Comparison of ENCODE assay signal across 9 mouse cellular contexts in the genomic region with DNA sequence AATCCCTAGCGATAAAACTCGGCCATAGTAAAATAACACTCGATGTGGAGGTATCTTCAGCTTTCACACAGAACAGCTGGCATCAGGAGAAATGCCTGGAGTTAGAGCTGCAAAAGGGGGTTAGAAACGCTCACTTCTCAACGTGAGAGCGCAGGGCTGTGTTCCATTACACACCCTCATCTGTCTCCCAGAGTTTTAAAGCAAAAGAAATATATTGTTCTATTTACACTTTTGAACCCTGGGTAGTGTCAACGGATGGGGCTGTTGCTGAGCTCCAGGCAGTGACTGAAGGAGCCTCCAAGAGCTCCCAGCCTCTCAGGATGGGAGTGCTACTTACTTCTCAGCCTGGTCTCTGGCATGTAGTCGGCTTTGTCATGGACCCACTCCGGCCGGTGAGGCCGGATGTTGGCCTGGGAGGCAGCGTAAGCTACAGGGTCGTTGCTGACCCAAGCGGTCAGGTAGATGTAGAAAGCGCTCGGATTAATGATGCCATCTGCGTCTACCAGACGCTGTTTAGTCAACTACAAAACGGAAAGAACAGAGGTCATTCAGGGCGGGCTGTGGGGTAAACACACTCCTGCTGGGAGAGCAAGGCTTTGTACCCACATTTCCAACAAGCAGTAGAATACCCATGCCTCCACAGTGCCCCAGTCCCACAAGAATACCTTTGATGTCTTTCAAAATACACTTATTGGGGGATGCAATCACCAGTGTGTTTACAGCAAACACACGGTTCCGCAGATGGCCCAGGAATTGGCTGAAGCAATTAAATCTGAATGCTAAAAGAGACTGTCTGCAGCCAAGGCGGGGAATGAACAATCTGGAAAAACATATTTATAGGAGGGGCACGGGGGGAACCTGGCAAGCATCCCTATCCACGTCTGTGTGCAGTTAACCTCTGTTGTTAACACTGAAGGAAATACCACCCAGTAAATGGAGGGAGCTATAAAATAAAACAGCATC. TPM values are rescaled to one million over a fixed set of nuclear protein-coding genes. Genes with fewer than 3 reads are reported as not detected.
DNase-seq lines count a peak whose midpoint lies in the region; ATAC-seq and TF ChIP-seq lines count a peak whose summit lies in the region.
"Had no signal": no experiment of that assay in that cellular context is flagged by ENCODE, and none has a peak within 500 bp of the region (broad histone marks: within the 10 kb centered on the region; RNA-seq: fewer than 3 reads in every experiment).

No protein-coding gene starts in this region.

- no peak overlapping the region for H3K4me3 ChIP-seq in liver, embryonic 11.5 days (ENCODE audit: low read depth, low read length)
- no peak overlapping the region for H3K4me3 ChIP-seq in liver, postnatal 0 days (ENCODE audit: low read depth, low read length)
- no peak overlapping the region for H3K4me3 ChIP-seq in hindbrain, embryonic 13.5 days
- H3K4me3 ChIP-seq in limb, embryonic 14.5 days (replicated peaks; ENCODE audit: low read length) = no peak overlapping the region; the same call in 1 of the 2 replicates

- no peak overlapping the region for H3K9ac ChIP-seq in liver, embryonic 11.5 days (ENCODE audit: low read depth, low read length)
- H3K9ac ChIP-seq in liver, postnatal 0 days (replicated peaks) = no peak overlapping the region
- H3K9ac ChIP-seq in hindbrain, embryonic 13.5 days = no peak overlapping the region
- no peak overlapping the region for H3K9ac ChIP-seq in limb, embryonic 14.5 days (ENCODE audit: low read depth, low read length, severe bottlenecking)

- no peak for DNase-seq in liver, embryonic 11.5 days (ENCODE audit: low spot score)
- no peak for DNase-seq in liver, postnatal 0 days
- DNase-seq in cerebellum, postnatal 10 days = peak; percentile 90 to 91
- DNase-seq in limb, embryonic 14.5 days (ENCODE audit: low spot score) = peak; percentile 74
- DNase-seq in ovary, postnatal 14 days (ENCODE audit: low spot score) = no peak
- DNase-seq in testis, postnatal 10 days (ENCODE audit: low spot score) = no peak
- DNase-seq in adipocyte (ENCODE audit: low spot score) = no peak

- H3K4me2 ChIP-seq in liver, embryonic 11.5 days = no peak overlapping the region
- no peak overlapping the region for H3K4me2 ChIP-seq in liver, postnatal 0 days (ENCODE audit: low read depth, low read length)
- H3K4me2 ChIP-seq in hindbrain, embryonic 13.5 days = no peak overlapping the region
- H3K4me2 ChIP-seq in limb, embryonic 14.5 days (replicated peaks; ENCODE audit: low read depth, low read length, severe bottlenecking) = no peak overlapping the region

- H3K9me3 ChIP-seq in liver, embryonic 11.5 days (ENCODE audit: control insufficient read depth, low read length) = no peaks in the 10 kb centered on the region
- no peaks in the 10 kb centered on the region for H3K9me3 ChIP-seq in liver, postnatal 0 days (ENCODE audit: low read length)
- H3K9me3 ChIP-seq in hindbrain, embryonic 13.5 days = no peaks in the 10 kb centered on the region
- no peaks in the 10 kb centered on the region for H3K9me3 ChIP-seq in limb, embryonic 14.5 days (ENCODE audit: control insufficient read depth, low read length)
- H3K9me3 ChIP-seq: G1E had no signal

- no peaks in the 10 kb centered on the region for H3K27me3 ChIP-seq in liver, embryonic 11.5 days (replicated peaks; ENCODE audit: control insufficient read depth, insufficient read depth, low read length)
- no peaks in the 10 kb centered on the region for H3K27me3 ChIP-seq in liver, postnatal 0 days (ENCODE audit: insufficient read depth, low read length)
- H3K27me3 ChIP-seq in hindbrain, embryonic 13.5 days = no peaks in the 10 kb centered on the region
- no peaks in the 10 kb centered on the region for H3K27me3 ChIP-seq in limb, embryonic 14.5 days (ENCODE audit: control insufficient read depth, insufficient read depth, low read length)

- TF ChIP-seq CTCF in liver, postnatal 0 days (IDR thresholded peaks at IDR 0.05; ENCODE audit: low read depth) = no peak

- peaks cover 26% of the 10 kb centered on the region for H3K4me1 ChIP-seq in liver, embryonic 11.5 days (replicated peaks; ENCODE audit: control insufficient read depth, insufficient read depth, low read length)
- peaks cover 10% of the 10 kb centered on the region; the same call in 1 of the 2 replicates for H3K4me1 ChIP-seq in liver, postnatal 0 days (ENCODE audit: insufficient read depth)
- peaks cover 52% of the 10 kb centered on the region for H3K4me1 ChIP-seq in hindbrain, embryonic 13.5 days (replicated peaks)
- H3K4me1 ChIP-seq in limb, embryonic 14.5 days (ENCODE audit: control insufficient read depth, insufficient read depth, low read length) = peaks cover 72% of the 10 kb centered on the region

- H3K27ac ChIP-seq in liver, embryonic 11.5 days (ENCODE audit: low read depth, low read length) = 0 out of 2 replicates have a peak overlapping the region, but pooled peaks have one; percentile 11
- no peak overlapping the region for H3K27ac ChIP-seq in liver, postnatal 0 days (ENCODE audit: low read depth)
- H3K27ac ChIP-seq in hindbrain, embryonic 13.5 days = peak overlapping the region; percentile 55
- peak overlapping the region; percentile 53; the same call in 1 of the 2 replicates for H3K27ac ChIP-seq in limb, embryonic 14.5 days (replicated peaks; ENCODE audit: low read depth, low read length)

- TF ChIP-seq POLR2A in limb, embryonic 14.5 days (IDR thresholded peaks at IDR 0.05; ENCODE audit: borderline replicate concordance, extremely low read depth, insufficient read depth, insufficient read length) = no peak

- no peak for TF ChIP-seq EP300 in liver, postnatal 0 days (IDR thresholded peaks at IDR 0.05; ENCODE audit: low read depth)

- 74% methylated on average over 25 of the region's 25 CpGs for WGBS in liver, embryonic 11.5 days
- 78% methylated on average over 25 of the region's 25 CpGs for WGBS in liver, postnatal 0 days (ENCODE audit: insufficient replicate concordance)
- WGBS in hindbrain, embryonic 13.5 days = 48% methylated on average over 25 of the region's 25 CpGs
- WGBS in limb, embryonic 14.5 days = 26% methylated on average over 25 of the region's 25 CpGs

- no peak for ATAC-seq in liver, embryonic 11.5 days (replicated peaks; ENCODE audit: low FRiP score)
- no peak for ATAC-seq in liver, postnatal 0 days
- ATAC-seq in hindbrain, embryonic 13.5 days (ENCODE audit: low FRiP score) = no peak
- ATAC-seq in limb, embryonic 14.5 days (ENCODE audit: low FRiP score, low read depth) = peak; percentile 13; the same call in 1 of the 2 replicates

- peaks cover 37% of the 10 kb centered on the region for H3K36me3 ChIP-seq in liver, embryonic 11.5 days (ENCODE audit: control insufficient read depth, insufficient read depth, low read length)
- H3K36me3 ChIP-seq in liver, postnatal 0 days (replicated peaks; ENCODE audit: insufficient read depth, low read length) = peaks cover 50% of the 10 kb centered on the region
- peaks cover 62% of the 10 kb centered on the region for H3K36me3 ChIP-seq in hindbrain, embryonic 13.5 days
- H3K36me3 ChIP-seq in limb, embryonic 14.5 days (ENCODE audit: control insufficient read depth, insufficient read depth, low read length) = peaks cover 65% of the 10 kb centered on the region

RNA-seq across cellular contexts. Expression of gene Fancc, which starts 27.8 kb away (rescaled TPM):
- polyA plus RNA-seq in liver, embryonic 11.5 days (2014; fragmentation: Nextera tagmentation; extraction: Ambion mirVana) = 16.0 and 18.9 TPM in 2 replicates
- polyA plus RNA-seq in liver, postnatal 0 days (2015; fragmentation: Nextera tagmentation; extraction: Ambion mirVana) = 3.5 and 5.2 TPM in 2 replicates
- polyA plus RNA-seq in hindbrain, embryonic 13.5 days (2015; fragmentation: Nextera tagmentation; extraction: Ambion mirVana) = 15.7 and 16.3 TPM in 2 replicates
- 20.6 and 22.8 TPM in 2 replicates for polyA plus RNA-seq in limb, embryonic 14.5 days (2012; rRNA removed)
- polyA plus RNA-seq in limb, embryonic 14.5 days (2014; fragmentation: Nextera tagmentation; extraction: Ambion mirVana) = 20.5 and 20.6 TPM in 2 replicates

RNA-seq across cellular contexts. Expression of gene Ptch1, which starts 48.5 kb away (rescaled TPM):
- polyA plus RNA-seq in liver, embryonic 11.5 days (2014; fragmentation: Nextera tagmentation; extraction: Ambion mirVana) = 14.0 and 15.0 TPM in 2 replicates
- polyA plus RNA-seq in liver, postnatal 0 days (2015; fragmentation: Nextera tagmentation; extraction: Ambion mirVana) = 1.8 and 2.5 TPM in 2 replicates
- polyA plus RNA-seq in hindbrain, embryonic 13.5 days (2015; fragmentation: Nextera tagmentation; extraction: Ambion mirVana) = 18.0 and 19.2 TPM in 2 replicates
- polyA plus RNA-seq in limb, embryonic 14.5 days (2012; rRNA removed) = 45.9 and 67.7 TPM in 2 replicates
- polyA plus RNA-seq in limb, embryonic 14.5 days (2014; fragmentation: Nextera tagmentation; extraction: Ambion mirVana) = 31.0 and 36.6 TPM in 2 replicates

Comparison
In these comparisons a context has a peak if more than half of its experiments do, and no peak if none do; other contexts are left out.
1. DNase-seq: peak in cerebellum, postnatal 10 days (2 of 2) and limb, embryonic 14.5 days (single experiment); none in liver, embryonic 11.5 days (single experiment), liver, postnatal 0 days (single experiment), ovary, postnatal 14 days (single experiment), testis, postnatal 10 days (single experiment) and adipocyte (single experiment).